Comparison of ENCODE assay signal across 11 mouse cellular contexts in the genomic region with DNA sequence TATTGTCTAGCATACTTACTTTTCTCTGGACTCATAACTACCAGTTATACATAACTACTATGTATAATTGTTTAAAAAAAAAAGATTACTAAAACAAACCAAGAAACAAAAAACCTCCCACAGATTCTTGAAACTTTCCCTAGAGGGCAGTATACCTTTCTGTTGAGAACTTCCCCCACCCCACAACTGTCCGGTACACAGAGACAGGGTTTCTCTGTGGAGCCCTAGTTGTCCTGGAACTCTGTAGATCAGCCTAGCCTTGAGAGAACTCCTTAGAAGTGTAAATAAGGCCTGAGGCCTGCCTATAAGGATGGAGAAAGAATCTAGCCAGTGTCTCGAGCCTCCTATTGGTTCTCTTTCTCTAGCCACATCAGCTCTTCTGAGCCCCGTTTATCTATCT. TPM values are rescaled to one million over a fixed set of nuclear protein-coding genes. Genes with fewer than 3 reads are reported as not detected.
DNase-seq lines count a peak whose midpoint lies in the region; ATAC-seq and TF ChIP-seq lines count a peak whose summit lies in the region.
"Had no signal": no experiment of that assay in that cellular context is flagged by ENCODE, and none has a peak within 500 bp of the region (broad histone marks: within the 10 kb centered on the region; RNA-seq: fewer than 3 reads in every experiment).

No protein-coding gene starts in this region.

- no peaks in the 10 kb centered on the region for H3K9me3 ChIP-seq in heart, embryonic 15.5 days (replicated peaks)
- H3K9me3 ChIP-seq: limb, embryonic 15.5 days had no signal

- H3K4me1 ChIP-seq in kidney, adult 2 months (ENCODE audit: control insufficient read depth, insufficient read depth, low read length) = 0 out of 2 replicates have a peak, but pooled peaks cover 2% of the 10 kb centered on the region
- peaks cover 10% of the 10 kb centered on the region for H3K4me1 ChIP-seq in heart, embryonic 15.5 days (replicated peaks)

- peak; percentile 40 for DNase-seq in kidney, adult 2 months
- DNase-seq in kidney, adult 8-10 months = no peak
- DNase-seq in 3T3-L1 (ENCODE audit: low read depth, low spot score) (peak; percentile 22), A20 (ENCODE audit: low read depth, low spot score) (peak; percentile 25)
- DNase-seq in cerebellum, adult 9-11 months = no peak
- no peak for DNase-seq in urinary bladder, postnatal 4 days (ENCODE audit: low spot score in 2 of 2)
- DNase-seq: cerebellum, adult 8-10 months had no signal

- ATAC-seq in heart, embryonic 15.5 days (replicated peaks; ENCODE audit: insufficient number of reproducible peaks, insufficient read depth, low FRiP score, low read depth) = peak; percentile 47; the same call in 1 of the 2 replicates
- ATAC-seq: activated CD4-positive, CD25-positive, alpha-beta regulatory T cell, adult 4 months; intestine, embryonic 16.5 days had no signal

- H3K27me3 ChIP-seq in kidney, adult 2 months (replicated peaks; ENCODE audit: control insufficient read depth, insufficient read depth, low read length) = no peaks in the 10 kb centered on the region
- H3K27me3 ChIP-seq in heart, embryonic 15.5 days = peaks cover 9% of the 10 kb centered on the region

- no peaks in the 10 kb centered on the region for H3K36me3 ChIP-seq in kidney, adult 2 months (ENCODE audit: control insufficient read depth, insufficient read depth, low read length)
- H3K36me3 ChIP-seq in heart, embryonic 15.5 days = no peaks in the 10 kb centered on the region
- H3K36me3 ChIP-seq: limb, embryonic 15.5 days had no signal

- TF ChIP-seq POLR2A in kidney, adult 2 months (IDR thresholded peaks at IDR 0.05; ENCODE audit: low read depth, low read length) = no peak

- H3K4me2 ChIP-seq in heart, embryonic 15.5 days = no peak overlapping the region
- H3K4me2 ChIP-seq: limb, embryonic 15.5 days had no signal

- no peak overlapping the region for H3K27ac ChIP-seq in kidney, adult 2 months (ENCODE audit: insufficient read depth, low read depth, low read length)
- no peak overlapping the region for H3K27ac ChIP-seq in heart, embryonic 15.5 days
- H3K27ac ChIP-seq: limb, embryonic 15.5 days had no signal

- no peak overlapping the region for H3K4me3 ChIP-seq in kidney, adult 2 months (ENCODE audit: insufficient read depth, low read depth, low read length)
- no peak overlapping the region for H3K4me3 ChIP-seq in heart, embryonic 15.5 days
- H3K4me3 ChIP-seq: limb, embryonic 15.5 days had no signal

- WGBS in kidney, adult 2 months = 48% methylated on average over 3 of the region's 3 CpGs
- WGBS in heart, embryonic 15.5 days = 28% methylated on average over 3 of the region's 3 CpGs

- H3K9ac ChIP-seq in heart, embryonic 15.5 days = no peak overlapping the region
- H3K9ac ChIP-seq: limb, embryonic 15.5 days had no signal

- TF ChIP-seq CTCF in kidney, adult 2 months (conservative IDR thresholded peaks at IDR 0.05; ENCODE audit: insufficient read depth, insufficient read length, low read depth, low read length) = peak; percentile 31; the same call in 1 of the 2 replicates

RNA-seq across cellular contexts. Expression of gene Mpz, which starts 13.7 kb away (rescaled TPM):
- polyA plus RNA-seq in kidney, adult 2 months (2012; rRNA removed) = 3.5 and 7.7 TPM in 2 replicates
- polyA plus RNA-seq in heart, embryonic 15.5 days (2015; fragmentation: Nextera tagmentation; extraction: Ambion mirVana) = 0.63 and 1.7 TPM in 2 replicates
- polyA plus RNA-seq: activated CD4-positive, CD25-positive, alpha-beta regulatory T cell, adult 4 months had no signal

RNA-seq across cellular contexts. Expression of gene Sdhc, which starts 13.9 kb away (rescaled TPM):
- 814 and 951 TPM in 2 replicates for polyA plus RNA-seq in kidney, adult 2 months (2012; rRNA removed)
- polyA plus RNA-seq in heart, embryonic 15.5 days (2015; fragmentation: Nextera tagmentation; extraction: Ambion mirVana) = 525 and 563 TPM in 2 replicates

RNA-seq across cellular contexts. Expression of gene Pcp4l1, which starts 31.8 kb away (rescaled TPM):
- polyA plus RNA-seq in kidney, adult 2 months (2012; rRNA removed) = 11.2 and 12.8 TPM in 2 replicates
- polyA plus RNA-seq in heart, embryonic 15.5 days (2015; fragmentation: Nextera tagmentation; extraction: Ambion mirVana) = 43.0 and 46.4 TPM in 2 replicates
- polyA plus RNA-seq: activated CD4-positive, CD25-positive, alpha-beta regulatory T cell, adult 4 months had no signal

RNA-seq across cellular contexts. Expression of gene Nr1i3, which starts 49.5 kb away (rescaled TPM):
- 0.48 and 0.67 TPM in 2 replicates for polyA plus RNA-seq in kidney, adult 2 months (2012; rRNA removed)
- polyA plus RNA-seq in heart, embryonic 15.5 days (2015; fragmentation: Nextera tagmentation; extraction: Ambion mirVana) = 0.33 and 0.35 TPM in 2 replicates

RNA-seq across cellular contexts. Expression of gene Cfap126, which starts 50.5 kb away (rescaled TPM):
- polyA plus RNA-seq in kidney, adult 2 months (2012; rRNA removed) = 15.6 and 16.7 TPM in 2 replicates
- 2.7 and 3.5 TPM in 2 replicates for polyA plus RNA-seq in heart, embryonic 15.5 days (2015; fragmentation: Nextera tagmentation; extraction: Ambion mirVana)

Comparison
In these comparisons a context has a peak if more than half of its experiments do, and no peak if none do; other contexts are left out.
1. DNase-seq: peak in kidney, adult 2 months (single experiment), 3T3-L1 (single experiment) and A20 (single experiment); none in kidney, adult 8-10 months (0 of 2), cerebellum, adult 9-11 months (single experiment) and urinary bladder, postnatal 4 days (0 of 2).